Mouse (Mus musculus) skeletal muscle tissue, adult 2 months (tissue): ENCODE results near the gene Mbnl1.
A peak's percentile ranks its signal among the peaks of the same experiment; 100 is the strongest.

Experiments used
- DNase-seq: peaks from one replicate; pipeline ENCODE4 v3.0.0-alpha.2; 2012; ENCODE audit warnings: low read depth, low spot score

The Mbnl1 gene

DNA sequence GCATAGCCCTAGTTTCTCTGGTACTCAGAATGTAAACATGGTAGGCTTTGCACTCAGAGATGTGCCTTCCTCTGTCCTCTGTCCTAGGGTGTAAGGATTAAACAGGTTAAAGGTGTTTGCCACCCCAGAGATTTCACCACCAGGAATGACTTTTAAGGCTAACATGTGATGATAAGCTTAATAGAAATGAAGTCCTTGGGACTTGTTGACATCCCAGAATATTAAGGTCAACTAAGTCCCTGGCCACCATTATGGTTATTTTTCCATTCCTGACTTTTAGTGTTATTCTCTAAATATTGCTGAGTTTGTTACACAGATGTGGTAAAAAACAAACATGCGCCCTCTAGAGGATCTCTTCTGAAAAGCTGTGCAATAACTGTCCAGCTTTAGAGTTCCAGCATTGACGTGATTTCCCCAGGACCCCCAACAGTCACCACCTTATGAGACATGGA, 136.3 kb downstream of the Mbnl1 start:
- DNase-seq: no peak

- DNase-seq: peak; percentile 57
These were observed 139.2 kb downstream of the Mbnl1 start for GRCm38 (mm10) chr3:60611839-60612238.

- no peak for DNase-seq
These were observed 140.5 kb downstream of the Mbnl1 start for GRCm38 (mm10) chr3:60613121-60613520.

DNA sequence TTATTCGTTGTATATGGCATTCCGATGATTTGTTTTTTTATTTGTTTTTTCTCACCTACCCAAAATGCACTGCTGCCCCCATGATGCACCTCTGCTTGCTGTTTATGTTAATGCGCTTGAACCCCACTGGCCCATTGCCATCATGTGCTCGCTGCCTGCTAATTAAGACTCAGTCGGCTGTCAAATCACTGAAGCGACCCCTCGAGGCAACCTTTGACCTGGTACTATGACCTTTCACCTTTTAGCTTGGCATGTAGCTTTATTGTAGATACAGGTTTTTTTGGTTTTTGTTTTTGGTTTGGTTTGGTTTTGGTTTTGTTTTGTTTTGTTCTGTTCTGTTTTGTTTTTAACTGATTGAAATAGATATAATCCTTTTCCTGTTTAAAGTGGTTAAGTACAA, 141.9 kb downstream of the Mbnl1 start:
- no peak for DNase-seq

GRCm38 (mm10) chr3:60615057-60615606, 142.5 kb downstream of the Mbnl1 start:
- peak; percentile 42 for DNase-seq

DNA sequence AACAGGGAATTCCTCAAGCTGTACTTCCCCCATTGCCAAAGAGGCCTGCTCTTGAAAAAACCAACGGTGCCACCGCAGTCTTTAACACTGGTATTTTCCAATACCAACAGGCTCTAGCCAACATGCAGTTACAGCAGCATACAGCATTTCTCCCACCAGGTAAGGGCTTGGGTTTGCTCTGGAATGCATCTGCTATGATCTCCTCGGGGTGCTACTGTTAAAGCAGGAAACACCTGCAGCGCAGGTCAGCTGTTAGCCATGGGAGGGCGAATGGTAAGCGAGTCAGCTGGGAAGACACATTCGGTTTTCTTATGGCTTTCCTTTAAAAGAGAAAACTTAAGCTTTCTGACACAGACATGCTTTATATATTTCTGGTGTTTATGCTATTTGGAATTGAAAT, 143.0 kb downstream of the Mbnl1 start:
- DNase-seq: no peak

DNA sequence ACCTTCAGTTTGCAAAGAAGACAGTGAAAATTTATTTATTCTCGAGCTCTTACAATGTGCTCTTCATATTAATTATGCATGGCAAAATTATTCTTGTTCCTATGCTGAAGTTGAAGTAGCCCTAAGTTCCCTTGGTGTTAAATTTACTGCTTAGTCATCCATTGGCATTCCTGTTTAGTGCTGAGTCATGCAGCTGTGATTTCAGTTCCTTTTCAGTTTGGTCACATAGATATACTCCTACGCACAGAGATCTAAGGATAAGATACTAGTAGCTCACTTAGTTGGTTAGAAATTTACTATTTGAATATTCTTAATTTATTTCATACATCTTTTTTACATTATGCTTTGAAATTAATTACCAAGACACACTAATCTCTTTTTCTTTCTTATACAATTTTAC, 143.5 kb downstream of the Mbnl1 start:
- DNase-seq: peak; percentile 42

GRCm38 (mm10) chr3:60617643-60618042, 145.0 kb downstream of the Mbnl1 start:
- no peak for DNase-seq

DNA sequence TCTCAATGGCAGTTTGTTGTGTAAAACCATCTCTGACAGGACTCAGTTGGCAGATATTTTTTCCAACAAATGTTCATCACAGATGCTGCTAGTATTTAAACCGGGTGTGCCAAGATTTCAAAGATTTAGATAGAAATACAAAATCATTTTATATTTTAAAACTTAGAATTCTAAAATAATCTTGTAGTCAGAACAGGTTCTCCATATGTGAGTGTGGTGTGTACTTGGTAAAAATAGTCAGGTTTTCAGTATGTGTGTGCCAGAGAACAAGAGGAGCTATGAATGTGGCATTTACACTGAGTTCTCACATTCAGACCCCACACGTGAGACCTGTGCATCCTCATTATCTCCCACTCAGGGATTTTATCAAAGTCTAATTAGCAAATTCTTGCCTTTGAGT, 147.6 kb downstream of the Mbnl1 start:
- DNase-seq: no peak

GRCm38 (mm10) chr3:60631183-60631582, 158.6 kb downstream of the Mbnl1 start:
- DNase-seq: no peak

- no peak for DNase-seq
These were observed 159.1 kb downstream of the Mbnl1 start for GRCm38 (mm10) chr3:60631754-60632153.

DNA sequence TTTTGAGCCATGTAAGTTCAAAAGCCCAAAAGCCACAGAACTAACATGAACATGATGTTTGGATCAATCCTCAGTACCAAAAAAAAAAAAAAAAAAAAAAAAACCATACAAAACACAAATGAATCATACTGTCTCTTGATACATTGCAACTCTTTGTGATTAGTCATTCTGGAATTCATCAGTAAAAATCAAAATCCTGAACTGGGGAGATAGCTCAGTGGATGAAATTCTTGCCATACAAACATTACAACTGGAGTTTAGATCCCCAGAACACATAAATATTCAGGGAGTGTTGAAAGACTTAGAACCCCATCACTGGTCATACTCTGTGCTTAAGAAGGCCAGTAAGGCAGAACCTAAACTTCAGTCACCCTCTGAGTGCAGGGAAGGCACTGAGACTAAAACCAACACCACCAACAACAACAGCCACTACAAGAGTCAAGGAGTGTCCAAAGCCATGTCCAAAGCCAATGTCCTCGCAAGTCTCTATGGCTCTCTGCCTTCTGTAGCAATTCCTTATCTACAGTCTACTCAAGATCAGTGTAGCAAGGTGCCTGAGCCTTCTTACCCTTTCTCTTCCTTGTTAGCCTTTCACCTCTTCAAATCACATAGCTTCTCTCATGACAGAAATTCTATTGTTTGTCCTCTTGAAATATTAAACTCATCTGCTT, 160.3 kb downstream of the Mbnl1 start:
- no peak for DNase-seq

DNA sequence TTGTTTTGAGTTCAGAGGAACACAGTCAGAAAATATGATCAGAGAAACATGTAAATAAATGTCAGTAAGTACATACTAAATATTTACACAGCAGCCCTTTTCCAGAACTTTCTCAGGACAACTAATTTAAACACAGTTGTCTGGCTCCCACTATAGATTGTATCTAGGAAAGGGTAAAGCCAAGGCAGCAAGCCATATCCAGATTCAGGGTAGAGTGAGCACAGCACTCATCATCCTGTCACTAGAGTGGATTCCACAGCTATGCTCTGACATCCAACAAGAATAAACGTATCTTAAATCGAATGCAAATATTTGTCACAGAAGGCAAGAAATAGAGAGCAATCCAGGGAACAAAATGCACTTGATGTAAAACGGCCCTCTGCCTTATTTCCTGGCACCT, 165.9 kb downstream of the Mbnl1 start:
- DNase-seq: no peak

- DNase-seq: no peak
These were observed 166.5 kb downstream of the Mbnl1 start for GRCm38 (mm10) chr3:60639135-60639534.

DNA sequence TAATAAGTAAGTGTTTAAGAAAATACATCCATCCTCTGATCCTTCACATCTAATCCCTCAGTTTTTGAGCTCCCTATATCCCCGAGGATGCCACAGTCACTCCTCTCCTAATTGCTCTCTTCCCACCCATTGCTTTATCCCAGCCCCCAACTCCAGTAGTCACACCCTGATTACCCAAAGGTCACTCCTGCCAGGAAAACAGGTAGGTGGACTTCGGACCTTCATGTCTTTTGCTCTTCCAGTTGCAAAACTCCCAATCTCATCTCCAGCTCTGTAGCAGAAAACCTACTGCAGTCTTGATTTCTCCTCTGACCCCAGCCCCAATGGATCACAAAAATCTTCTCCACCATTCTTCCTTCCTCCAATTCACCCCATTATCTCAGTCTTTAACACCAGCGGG, 169.6 kb downstream of the Mbnl1 start:
- DNase-seq: no peak

DNA sequence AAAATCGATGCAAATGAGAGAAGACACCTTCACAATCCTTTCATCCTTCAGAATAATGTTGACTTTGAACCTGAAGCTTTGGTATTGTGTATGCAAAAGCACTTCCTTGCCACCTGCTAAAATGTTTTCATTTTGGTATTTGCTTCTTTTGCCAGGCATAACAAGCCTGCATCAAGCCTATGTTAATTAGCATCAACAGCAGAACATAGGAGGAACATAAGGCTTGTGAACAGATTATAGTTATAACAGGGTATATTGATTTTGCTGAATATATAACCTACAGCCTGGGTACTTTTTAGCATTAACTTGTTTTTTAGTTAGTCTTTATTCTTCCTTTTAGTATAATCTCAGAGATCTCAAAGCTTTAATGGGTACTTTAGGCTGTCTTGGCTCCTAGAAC, 172.9 kb downstream of the Mbnl1 start:
- DNase-seq: no peak

- no peak for DNase-seq
These were observed 175.7 kb downstream of the Mbnl1 start for GRCm38 (mm10) chr3:60648293-60648692.

DNA sequence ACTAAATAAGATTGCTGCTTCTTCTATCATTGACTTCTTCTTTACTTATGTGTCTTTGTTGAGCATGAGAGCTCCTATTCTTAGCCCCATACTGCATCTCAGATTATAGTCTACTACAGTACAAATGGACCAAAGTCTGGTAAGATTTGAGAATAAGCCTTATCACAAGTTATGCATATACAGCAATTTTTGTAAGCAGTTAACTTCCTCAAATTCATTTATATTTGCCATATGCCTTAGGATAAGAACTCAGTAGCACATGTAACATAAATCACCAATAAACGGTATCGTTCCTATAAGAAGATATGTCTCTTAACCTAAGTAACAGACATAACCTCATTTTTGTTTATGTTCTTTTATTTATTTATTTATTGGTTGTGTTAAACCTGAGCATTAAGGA, 188.1 kb downstream of the Mbnl1 start:
- DNase-seq: no peak
